Mouse (Mus musculus): Measurements from ENCODE around the gene Tox4.

DNA sequence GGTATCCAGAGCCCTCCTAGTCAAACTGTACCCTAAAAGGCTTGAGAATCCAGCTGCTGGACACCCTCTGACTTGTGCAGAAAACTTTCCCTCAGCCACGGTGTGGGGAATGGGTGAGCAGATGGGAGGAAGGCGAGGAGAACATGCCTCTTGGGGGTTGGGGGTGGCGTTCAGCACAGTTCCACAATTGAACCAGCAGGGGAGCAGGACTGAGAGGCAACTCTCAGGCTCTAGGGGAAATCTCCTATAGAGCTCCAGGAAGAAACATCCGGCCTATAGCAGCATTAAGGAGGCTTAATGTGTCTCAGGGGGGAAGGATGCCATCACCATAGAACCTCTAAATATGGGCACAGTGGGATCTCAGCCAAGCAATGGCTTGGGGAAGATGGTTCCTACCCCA lies 46.9 kb downstream of the Tox4 start:
- no peak for TF ChIP-seq CTCF (IDR thresholded peaks at IDR 0.05; ENCODE audit: insufficient read depth, low read length)
- TF ChIP-seq POLR2A (IDR thresholded peaks at IDR 0.05; ENCODE audit: borderline replicate concordance, extremely low read depth, low read depth, low read length): no peak
